Mouse (Mus musculus): ENCODE results near the gene Wdr63. TPM values are rescaled to one million over a fixed set of nuclear protein-coding genes. Genes with fewer than 3 reads are reported as not detected.

The Wdr63 gene
- polyA plus RNA-seq, 1 experiment from 2014 or later, result 0.21 TPM

DNA sequence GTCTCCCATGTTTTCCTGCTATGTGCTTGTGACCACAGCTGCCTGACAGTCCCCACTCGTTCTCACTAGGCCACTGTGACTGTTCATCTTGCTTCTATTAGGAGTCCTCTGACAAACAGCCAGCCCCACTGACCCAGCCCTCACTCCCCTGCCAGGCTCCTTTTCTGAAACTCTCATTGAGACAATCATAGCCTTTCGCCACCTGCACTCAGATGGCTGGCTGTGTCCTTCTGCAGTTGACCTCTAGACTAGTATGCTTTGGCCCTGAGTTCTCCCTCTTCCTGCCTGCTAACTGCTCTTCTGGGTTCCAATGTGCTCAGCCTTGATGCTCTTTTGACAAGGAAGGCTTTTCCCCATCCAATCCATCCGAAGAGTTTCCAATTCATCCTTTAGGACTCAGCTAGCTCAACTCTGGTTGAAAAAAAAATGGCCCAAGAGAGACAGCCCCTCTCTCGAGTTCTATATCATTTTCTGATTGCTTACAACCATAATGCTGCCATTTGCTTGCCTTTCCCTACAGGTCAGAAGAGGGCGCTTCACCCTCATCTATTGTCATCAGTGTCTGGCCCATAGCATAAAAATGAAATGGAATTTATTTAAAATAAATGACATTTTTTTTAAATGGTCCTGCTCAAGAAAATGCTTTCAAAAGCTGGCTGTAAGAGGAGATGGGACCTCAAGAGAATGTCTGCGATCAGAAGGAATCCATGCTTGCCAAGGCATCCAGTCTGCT is 54.7 kb downstream of the Wdr63 start:
- Histone ChIP-seq H3K9ac (ENCODE audit: low read depth, low read length) (no peak overlapping the region), H3K27me3 (ENCODE audit: insufficient read depth, low read length) (no peaks in the 10 kb centered on the region), H3K27ac (no peak overlapping the region), H3K9me3 (replicated peaks; ENCODE audit: low read length) (no peaks in the 10 kb centered on the region), H3K4me2 (ENCODE audit: low read length) (no peak overlapping the region), H3K4me3 (replicated peaks; ENCODE audit: low read depth, low read length) (no peak overlapping the region), H3K36me3 (ENCODE audit: insufficient read depth, low read length) (no peaks in the 10 kb centered on the region), H3K4me1 (replicated peaks; ENCODE audit: insufficient read depth, low read length) (no peaks in the 10 kb centered on the region)
- peak; percentile 40 for TF ChIP-seq CTCF (IDR thresholded peaks at IDR 0.05; ENCODE audit: low read depth)
- ATAC-seq (replicated peaks; ENCODE audit: low FRiP score, low read depth) (no peak), DNase-seq (ENCODE audit: low spot score) (no peak)
- WGBS, result 69% methylated on average over 6 of the region's 6 CpGs

- H3K4me3 ChIP-seq (replicated peaks; ENCODE audit: low read depth, low read length), result no peak overlapping the region
Observed at GRCm38 (mm10) chr3:146051277-146052007, 56.5 kb downstream of the Wdr63 start.

GRCm38 (mm10) chr3:146049951-146050350 is 58.0 kb downstream of the Wdr63 start:
- no peak overlapping the region for H3K27ac ChIP-seq
- no peak overlapping the region for H3K4me3 ChIP-seq (replicated peaks; ENCODE audit: low read depth, low read length)
- H3K36me3 ChIP-seq (ENCODE audit: insufficient read depth, low read length), result no peaks in the 10 kb centered on the region
- TF ChIP-seq CTCF (IDR thresholded peaks at IDR 0.05; ENCODE audit: low read depth), result no peak
- ATAC-seq (replicated peaks; ENCODE audit: low FRiP score, low read depth) (no peak), DNase-seq (ENCODE audit: low spot score) (no peak)
- H3K4me2 ChIP-seq (ENCODE audit: low read length), result no peak overlapping the region
- H3K4me1 ChIP-seq (replicated peaks; ENCODE audit: insufficient read depth, low read length), result 0 out of 2 replicates have a peak, but pooled peaks cover 7% of the 10 kb centered on the region
- WGBS, result 74% methylated on average over 5 of the region's 5 CpGs
- H3K9ac ChIP-seq (ENCODE audit: low read depth, low read length), result no peak overlapping the region
- H3K9me3 ChIP-seq (replicated peaks; ENCODE audit: low read length), result no peaks in the 10 kb centered on the region
- H3K27me3 ChIP-seq (ENCODE audit: insufficient read depth, low read length), result no peaks in the 10 kb centered on the region

More at GRCm38 (mm10) chr3:146051277-146052007, 56.5 kb downstream of the Wdr63 start:
- no peak for TF ChIP-seq CTCF (IDR thresholded peaks at IDR 0.05; ENCODE audit: low read depth)
- H3K9me3 ChIP-seq (replicated peaks; ENCODE audit: low read length), result no peaks in the 10 kb centered on the region
- H3K4me2 ChIP-seq (ENCODE audit: low read length), result no peak overlapping the region
- no peak overlapping the region for H3K27ac ChIP-seq
- no peaks in the 10 kb centered on the region for H3K27me3 ChIP-seq (ENCODE audit: insufficient read depth, low read length)
- DNase-seq (ENCODE audit: low spot score), result peak; percentile 54
- ATAC-seq (replicated peaks; ENCODE audit: low FRiP score, low read depth), result peak; percentile 41; the same call in 1 of the 2 replicates
- WGBS, result 52% methylated on average over 11 of the region's 11 CpGs
- no peaks in the 10 kb centered on the region for H3K36me3 ChIP-seq (ENCODE audit: insufficient read depth, low read length)
- no peak overlapping the region for H3K9ac ChIP-seq (ENCODE audit: low read depth, low read length)
- 0 out of 2 replicates have a peak, but pooled peaks cover 7% of the 10 kb centered on the region for H3K4me1 ChIP-seq (replicated peaks; ENCODE audit: insufficient read depth, low read length)

DNA sequence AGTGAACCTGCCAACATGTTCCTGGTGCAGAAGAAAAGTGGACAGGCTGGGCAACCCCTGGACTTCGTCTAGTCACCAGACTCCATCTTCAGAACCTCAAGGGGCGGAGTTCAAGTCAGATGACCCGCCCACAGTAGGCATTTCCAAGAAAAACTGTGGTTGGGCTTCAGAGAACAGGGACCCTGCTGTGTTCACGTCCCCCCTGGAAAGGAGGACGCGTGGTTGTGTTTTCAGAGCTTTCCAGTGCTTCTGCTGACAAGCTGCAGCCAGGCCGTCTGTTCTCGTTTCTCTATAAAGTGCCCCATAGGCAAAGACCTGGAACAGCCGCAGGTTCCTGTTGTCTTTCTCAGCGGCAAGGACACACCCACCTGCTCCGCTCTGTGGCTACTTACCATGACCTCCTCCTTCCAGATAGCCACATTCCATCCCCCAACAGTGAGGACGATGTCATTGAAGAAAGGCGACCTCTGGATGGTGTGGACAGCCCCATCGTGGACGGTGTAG is 60.2 kb downstream of the Wdr63 start:
- Histone ChIP-seq H3K4me3 (replicated peaks; ENCODE audit: low read depth, low read length) (no peak overlapping the region), H3K27ac (peak overlapping the region; percentile 20)
- peak; percentile 79 for DNase-seq (ENCODE audit: low spot score)

GRCm38 (mm10) chr3:146046076-146046475 is 61.9 kb downstream of the Wdr63 start:
- DNase-seq (ENCODE audit: low spot score) (no peak), ATAC-seq (replicated peaks; ENCODE audit: low FRiP score, low read depth) (no peak)
- WGBS, result 54% methylated on average over 11 of the region's 11 CpGs
- no peak overlapping the region for H3K9ac ChIP-seq (ENCODE audit: low read depth, low read length)
- no peaks in the 10 kb centered on the region for H3K27me3 ChIP-seq (ENCODE audit: insufficient read depth, low read length)
- 0 out of 2 replicates have a peak, but pooled peaks cover 9% of the 10 kb centered on the region for H3K4me1 ChIP-seq (replicated peaks; ENCODE audit: insufficient read depth, low read length)
- H3K27ac ChIP-seq, result no peak overlapping the region
- no peak for TF ChIP-seq CTCF (IDR thresholded peaks at IDR 0.05; ENCODE audit: low read depth)
- H3K9me3 ChIP-seq (replicated peaks; ENCODE audit: low read length), result no peaks in the 10 kb centered on the region
- no peak overlapping the region for H3K4me3 ChIP-seq (replicated peaks; ENCODE audit: low read depth, low read length)
- H3K4me2 ChIP-seq (ENCODE audit: low read length), result no peak overlapping the region
- H3K36me3 ChIP-seq (ENCODE audit: insufficient read depth, low read length), result no peaks in the 10 kb centered on the region

More for the DNA sequence above, 60.2 kb downstream of the Wdr63 start:
- ATAC-seq (replicated peaks; ENCODE audit: low FRiP score, low read depth), result peak; percentile 81
- Histone ChIP-seq H3K9ac (ENCODE audit: low read depth, low read length) (no peak overlapping the region), H3K36me3 (ENCODE audit: insufficient read depth, low read length) (no peaks in the 10 kb centered on the region), H3K4me2 (ENCODE audit: low read length) (peak overlapping the region; percentile 16), H3K4me1 (replicated peaks; ENCODE audit: insufficient read depth, low read length) (0 out of 2 replicates have a peak, but pooled peaks cover 9% of the 10 kb centered on the region), H3K27me3 (ENCODE audit: insufficient read depth, low read length) (no peaks in the 10 kb centered on the region), H3K9me3 (replicated peaks; ENCODE audit: low read length) (no peaks in the 10 kb centered on the region)
- TF ChIP-seq CTCF (IDR thresholded peaks at IDR 0.05; ENCODE audit: low read depth), result no peak
- 19% methylated on average over 15 of the region's 15 CpGs for WGBS

GRCm38 (mm10) chr3:146044977-146045376 is 63.0 kb downstream of the Wdr63 start:
- Histone ChIP-seq H3K9ac (ENCODE audit: low read depth, low read length) (no peak overlapping the region), H3K27ac (no peak overlapping the region; the same call in 1 of the 2 replicates), H3K36me3 (ENCODE audit: insufficient read depth, low read length) (no peaks in the 10 kb centered on the region), H3K27me3 (ENCODE audit: insufficient read depth, low read length) (no peaks in the 10 kb centered on the region), H3K4me1 (replicated peaks; ENCODE audit: insufficient read depth, low read length) (0 out of 2 replicates have a peak, but pooled peaks cover 9% of the 10 kb centered on the region), H3K4me2 (ENCODE audit: low read length) (no peak overlapping the region), H3K9me3 (replicated peaks; ENCODE audit: low read length) (no peaks in the 10 kb centered on the region), H3K4me3 (replicated peaks; ENCODE audit: low read depth, low read length) (no peak overlapping the region)
- DNase-seq (ENCODE audit: low spot score), result peak; percentile 41
- peak; percentile 45 for ATAC-seq (replicated peaks; ENCODE audit: low FRiP score, low read depth)
- no peak for TF ChIP-seq CTCF (IDR thresholded peaks at IDR 0.05; ENCODE audit: low read depth)
- WGBS, result 24% methylated on average over 11 of the region's 11 CpGs
